Mouse (Mus musculus): ENCODE results near the gene Ccna2. TPM values are rescaled to one million over a fixed set of nuclear protein-coding genes. Genes with fewer than 3 reads are reported as not detected.

Ccna2 gene
- polyA plus RNA-seq, 1 experiment from 2014 or later, result 240 TPM

DNA sequence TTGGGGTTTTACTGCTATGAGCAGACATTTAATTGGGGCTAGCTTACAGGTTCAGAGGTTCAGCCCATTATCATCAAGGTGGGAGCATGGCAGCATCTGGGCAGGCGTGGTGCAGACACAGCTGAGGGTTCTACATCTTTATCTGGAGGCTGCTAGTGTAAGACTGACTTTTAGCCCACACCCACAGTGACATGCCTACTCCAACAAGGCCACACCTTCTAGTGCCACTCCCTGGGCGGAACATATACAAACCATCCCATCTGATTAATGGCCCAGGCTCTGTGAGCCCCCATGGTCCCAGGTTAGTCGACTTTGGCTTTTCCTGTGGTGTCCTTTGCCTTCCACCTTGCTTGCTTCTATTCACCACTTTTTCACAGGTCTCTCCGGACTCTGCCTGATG lies 12.3 kb downstream of the Ccna2 start:
- ATAC-seq (ENCODE audit: low read depth), result peak; percentile 97
- Histone ChIP-seq H3K27me3 (no peaks in the 10 kb centered on the region), H3K9me3 (replicated peaks) (no peaks in the 10 kb centered on the region), H3K27ac (peak overlapping the region; percentile 37; the same call in 1 of the 2 replicates), H3K4me3 (replicated peaks) (no peak overlapping the region), H3K36me3 (peaks cover 82% of the 10 kb centered on the region), H3K4me2 (peak overlapping the region; percentile 20; the same call in 1 of the 2 replicates), H3K9ac (0 out of 2 replicates have a peak overlapping the region, but pooled peaks have one; percentile 7), H3K4me1 (replicated peaks) (peaks cover 16% of the 10 kb centered on the region)
- 47% methylated on average over 4 of the region's 4 CpGs for WGBS (ENCODE audit: insufficient replicate concordance)
- DNase-seq, result peak; percentile 62

DNA sequence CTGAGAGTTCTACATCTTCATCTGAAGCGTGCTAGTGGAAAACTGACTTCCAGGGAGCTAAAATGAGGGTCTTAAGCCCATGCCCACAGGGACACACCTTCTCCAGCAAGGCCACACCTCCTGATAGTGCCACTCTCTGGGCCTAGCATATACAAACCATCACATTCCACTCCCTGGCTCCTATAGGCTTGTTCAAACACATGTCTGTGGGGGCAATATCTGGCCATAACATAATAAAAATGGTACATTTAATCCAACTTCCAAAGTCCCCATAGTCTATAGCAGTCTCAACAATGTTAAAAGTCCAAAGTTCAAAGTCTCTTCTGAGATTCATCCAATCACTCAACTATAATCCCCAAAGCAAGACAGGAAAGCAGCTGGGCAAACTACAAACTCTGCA lies 14.3 kb downstream of the Ccna2 start:
- no peak overlapping the region for H3K9ac ChIP-seq
- H3K4me2 ChIP-seq, result no peak overlapping the region
- no peaks in the 10 kb centered on the region for H3K27me3 ChIP-seq
- ATAC-seq (ENCODE audit: low read depth) (no peak), DNase-seq (no peak)
- no peak overlapping the region for H3K27ac ChIP-seq
- peaks cover 28% of the 10 kb centered on the region for H3K4me1 ChIP-seq (replicated peaks)
- no peak overlapping the region for H3K4me3 ChIP-seq (replicated peaks)
- H3K36me3 ChIP-seq, result peaks cover 72% of the 10 kb centered on the region
- no peaks in the 10 kb centered on the region for H3K9me3 ChIP-seq (replicated peaks)
- 78% methylated on average over 1 of the region's 1 CpGs for WGBS (ENCODE audit: insufficient replicate concordance)

DNA sequence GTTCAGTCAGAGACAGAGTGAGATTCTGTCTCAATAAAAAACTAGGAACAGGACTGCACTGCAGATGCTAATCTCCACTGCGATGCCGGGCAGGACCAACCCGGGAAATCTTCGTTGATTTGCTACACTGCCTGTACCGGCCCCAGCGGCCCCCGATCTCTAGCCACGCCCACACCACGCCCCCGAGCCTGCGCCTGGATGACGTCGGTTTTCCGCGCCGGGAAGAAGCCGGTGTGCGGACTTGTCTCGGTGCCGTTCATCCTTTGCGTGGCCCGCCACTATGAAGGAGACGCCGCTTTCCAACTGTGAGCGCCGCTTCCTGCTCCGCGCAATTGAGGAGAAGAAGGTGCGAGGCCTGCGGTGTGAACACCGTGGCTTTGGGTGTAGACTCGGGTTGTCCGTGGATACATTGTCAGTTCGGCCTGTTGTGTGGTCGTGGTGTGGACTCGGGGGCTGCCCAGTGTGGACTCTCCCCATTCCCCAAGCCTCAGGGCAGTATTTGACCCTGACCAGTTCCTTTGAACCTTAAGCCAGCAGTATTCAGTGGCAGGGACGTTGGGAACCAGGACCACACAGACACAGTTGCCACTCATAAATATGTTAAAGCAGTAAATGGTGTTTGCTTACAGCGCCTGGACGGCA lies 19.4 kb downstream of the Ccna2 start, which contains the start of gene Exosc9:
Exosc9 (plus strand) TSS at position 201 of the 642 bp plus-strand sequence.
- H3K27me3 ChIP-seq, result peaks cover 7% of the 10 kb centered on the region
- peak within 1 kb of the TSS; percentile 50; the same call in 1 of the 2 replicates for H3K27ac ChIP-seq
- peak within 1 kb of the TSS; percentile 94 for H3K4me3 ChIP-seq (replicated peaks)
- DNase-seq, result peak; percentile 80
- WGBS (ENCODE audit: insufficient replicate concordance), result under 1% methylated on average over 39 of the region's 39 CpGs
- peaks cover 24% of the 10 kb centered on the region for H3K4me1 ChIP-seq (replicated peaks)
- H3K4me2 ChIP-seq, result peak within 1 kb of the TSS; percentile 83
- H3K36me3 ChIP-seq, result peaks cover 36% of the 10 kb centered on the region
- no peaks in the 10 kb centered on the region for H3K9me3 ChIP-seq (replicated peaks)
- peak within 1 kb of the TSS; percentile 87 for H3K9ac ChIP-seq
- ATAC-seq (ENCODE audit: low read depth), result peak; percentile 95

DNA sequence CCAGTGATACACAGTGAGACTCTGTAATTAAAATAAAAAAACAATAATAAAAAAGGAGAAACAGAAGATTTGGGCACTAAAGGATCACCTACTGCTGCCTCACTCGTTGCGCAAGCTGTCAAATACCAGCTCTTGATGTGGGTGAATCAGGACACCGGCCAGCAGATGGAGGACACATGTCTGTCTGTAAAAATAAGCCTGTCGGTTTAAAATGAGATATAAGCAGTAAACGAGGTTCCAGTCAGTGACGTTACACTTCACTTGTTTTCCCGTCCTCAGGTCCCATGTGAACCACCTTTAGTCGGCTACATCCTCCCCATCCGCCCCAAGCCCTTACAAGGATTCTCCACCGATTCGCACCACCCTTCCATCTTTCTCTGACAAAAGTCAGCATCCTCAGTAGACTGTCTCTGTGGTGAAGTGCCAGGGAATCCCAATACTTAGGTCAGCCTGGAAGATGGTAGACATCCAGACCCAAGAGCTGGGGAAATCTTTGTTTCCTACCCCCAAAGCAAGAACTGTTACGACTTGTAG lies 20.0 kb downstream of the Ccna2 start:
- Histone ChIP-seq H3K9me3 (replicated peaks) (no peaks in the 10 kb centered on the region), H3K9ac (peak overlapping the region; percentile 87), H3K27me3 (peaks cover 7% of the 10 kb centered on the region), H3K36me3 (peaks cover 30% of the 10 kb centered on the region), H3K27ac (no peak overlapping the region), H3K4me1 (replicated peaks) (peaks cover 24% of the 10 kb centered on the region), H3K4me2 (peak overlapping the region; percentile 83), H3K4me3 (replicated peaks) (peak overlapping the region; percentile 94)
- DNase-seq (no peak), ATAC-seq (ENCODE audit: low read depth) (no peak; the same call in 1 of the 2 replicates)
- 25% methylated on average over 12 of the region's 12 CpGs for WGBS (ENCODE audit: insufficient replicate concordance)

DNA sequence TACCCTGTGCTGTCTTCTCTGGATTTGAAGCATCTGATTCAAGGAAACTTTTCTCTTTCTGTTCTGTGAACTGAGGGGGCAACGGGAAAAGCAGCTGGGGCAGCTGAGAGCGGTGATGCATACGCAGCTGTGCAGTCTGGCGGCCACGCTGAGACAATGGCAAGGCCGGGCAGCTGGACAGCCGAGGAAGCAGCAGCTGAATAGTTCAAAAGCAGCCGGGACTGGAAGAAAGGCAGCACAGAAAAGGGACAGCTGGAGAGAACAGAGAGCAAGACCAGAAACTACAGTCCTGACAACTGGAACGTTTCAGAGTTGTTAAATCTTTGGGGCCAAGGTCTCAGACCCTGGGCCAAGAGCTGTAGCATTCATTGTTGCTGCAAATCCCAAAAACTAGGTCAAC lies 20.6 kb downstream of the Ccna2 start:
- no peak overlapping the region for H3K4me2 ChIP-seq
- peaks cover 7% of the 10 kb centered on the region for H3K27me3 ChIP-seq
- H3K36me3 ChIP-seq, result peaks cover 25% of the 10 kb centered on the region
- ATAC-seq (ENCODE audit: low read depth), result no peak
- no peak overlapping the region for H3K27ac ChIP-seq
- H3K4me3 ChIP-seq (replicated peaks), result no peak overlapping the region
- no peak for DNase-seq
- 51% methylated on average over 9 of the region's 9 CpGs for WGBS (ENCODE audit: insufficient replicate concordance)
- peaks cover 24% of the 10 kb centered on the region for H3K4me1 ChIP-seq (replicated peaks)
- H3K9ac ChIP-seq, result no peak overlapping the region
- H3K9me3 ChIP-seq (replicated peaks), result no peaks in the 10 kb centered on the region

DNA sequence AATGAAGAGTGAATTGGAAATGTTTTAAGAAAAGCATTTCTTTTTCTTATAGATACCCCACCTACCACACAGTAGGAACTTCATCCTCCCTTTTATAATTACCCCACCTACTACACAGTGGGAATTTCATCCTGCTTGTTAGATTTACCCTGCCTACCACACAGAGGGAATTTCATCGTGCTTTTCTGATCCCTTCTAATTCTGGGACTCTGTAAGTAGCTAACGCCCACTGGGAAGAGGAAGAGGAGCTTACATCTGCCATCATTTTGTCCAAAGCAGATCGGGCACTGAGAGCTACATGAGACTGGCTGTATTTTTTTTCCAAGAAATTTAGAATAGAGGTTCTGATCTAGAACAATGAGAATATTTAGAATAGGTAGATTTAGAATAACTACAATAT lies 27.0 kb downstream of the Ccna2 start:
- Histone ChIP-seq H3K4me3 (replicated peaks) (no peak overlapping the region), H3K36me3 (no peaks in the 10 kb centered on the region), H3K4me2 (no peak overlapping the region), H3K4me1 (replicated peaks) (no peaks in the 10 kb centered on the region), H3K27me3 (no peaks in the 10 kb centered on the region), H3K9ac (no peak overlapping the region), H3K9me3 (replicated peaks) (no peaks in the 10 kb centered on the region), H3K27ac (no peak overlapping the region)
- ATAC-seq (ENCODE audit: low read depth), result no peak
- WGBS (ENCODE audit: insufficient replicate concordance), result 64% methylated on average over 3 of the region's 3 CpGs
- DNase-seq, result no peak

DNA sequence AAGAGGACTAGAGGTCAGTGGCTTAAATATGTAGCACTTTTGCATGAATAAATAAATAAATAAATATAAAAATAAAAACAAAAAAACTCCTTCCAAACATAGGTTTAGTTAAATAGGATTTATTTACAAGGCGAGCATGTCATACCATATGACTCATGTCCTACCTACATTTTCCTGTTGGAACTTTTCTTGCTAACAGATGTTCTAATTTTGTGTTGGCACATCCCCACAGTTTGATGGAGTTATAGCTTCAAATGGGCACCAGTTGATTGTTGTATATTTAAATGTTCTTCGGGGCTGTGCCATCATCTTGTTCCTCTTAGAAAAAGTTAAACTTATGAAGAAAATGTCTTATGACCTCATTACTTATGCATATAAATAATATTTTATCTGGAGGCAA lies 30.6 kb downstream of the Ccna2 start:
- H3K4me2 ChIP-seq, result no peak overlapping the region
- ATAC-seq (ENCODE audit: low read depth) (no peak), DNase-seq (no peak)
- H3K27me3 ChIP-seq, result no peaks in the 10 kb centered on the region
- H3K4me3 ChIP-seq (replicated peaks), result no peak overlapping the region
- no peaks in the 10 kb centered on the region for H3K4me1 ChIP-seq (replicated peaks)
- H3K9me3 ChIP-seq (replicated peaks), result no peaks in the 10 kb centered on the region
- no peak overlapping the region for H3K27ac ChIP-seq
- H3K36me3 ChIP-seq, result no peaks in the 10 kb centered on the region
- H3K9ac ChIP-seq, result no peak overlapping the region
- whole genome bisulfite sequencing (ENCODE audit: insufficient replicate concordance), result 60% methylated on average over 2 of the region's 2 CpGs

DNA sequence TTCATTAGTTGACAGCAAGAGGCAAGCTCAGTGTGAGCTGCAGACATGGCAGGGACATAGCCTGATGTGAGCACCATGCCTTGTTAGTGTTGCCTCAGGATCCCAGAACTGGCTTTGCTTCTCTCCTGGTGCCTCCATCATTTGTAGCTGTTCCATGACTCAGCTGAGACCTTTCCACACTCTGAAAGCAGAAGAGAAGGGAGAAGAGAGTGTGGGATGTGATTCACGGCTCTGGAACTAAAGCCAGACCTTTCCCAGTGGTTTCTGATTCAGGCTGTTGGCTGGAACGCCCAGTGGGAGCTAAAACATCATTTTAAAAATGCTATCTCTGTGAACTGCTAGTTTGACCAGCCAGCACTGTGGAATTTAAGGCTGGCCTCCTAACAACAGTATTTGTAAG lies 31.2 kb downstream of the Ccna2 start:
- Histone ChIP-seq H3K4me1 (replicated peaks) (no peaks in the 10 kb centered on the region), H3K27me3 (no peaks in the 10 kb centered on the region), H3K9me3 (replicated peaks) (no peaks in the 10 kb centered on the region), H3K4me3 (replicated peaks) (no peak overlapping the region), H3K4me2 (no peak overlapping the region), H3K27ac (no peak overlapping the region), H3K36me3 (no peaks in the 10 kb centered on the region), H3K9ac (no peak overlapping the region)
- ATAC-seq (ENCODE audit: low read depth) (no peak), DNase-seq (no peak)
- WGBS (ENCODE audit: insufficient replicate concordance), result 24% methylated on average over 2 of the region's 2 CpGs

DNA sequence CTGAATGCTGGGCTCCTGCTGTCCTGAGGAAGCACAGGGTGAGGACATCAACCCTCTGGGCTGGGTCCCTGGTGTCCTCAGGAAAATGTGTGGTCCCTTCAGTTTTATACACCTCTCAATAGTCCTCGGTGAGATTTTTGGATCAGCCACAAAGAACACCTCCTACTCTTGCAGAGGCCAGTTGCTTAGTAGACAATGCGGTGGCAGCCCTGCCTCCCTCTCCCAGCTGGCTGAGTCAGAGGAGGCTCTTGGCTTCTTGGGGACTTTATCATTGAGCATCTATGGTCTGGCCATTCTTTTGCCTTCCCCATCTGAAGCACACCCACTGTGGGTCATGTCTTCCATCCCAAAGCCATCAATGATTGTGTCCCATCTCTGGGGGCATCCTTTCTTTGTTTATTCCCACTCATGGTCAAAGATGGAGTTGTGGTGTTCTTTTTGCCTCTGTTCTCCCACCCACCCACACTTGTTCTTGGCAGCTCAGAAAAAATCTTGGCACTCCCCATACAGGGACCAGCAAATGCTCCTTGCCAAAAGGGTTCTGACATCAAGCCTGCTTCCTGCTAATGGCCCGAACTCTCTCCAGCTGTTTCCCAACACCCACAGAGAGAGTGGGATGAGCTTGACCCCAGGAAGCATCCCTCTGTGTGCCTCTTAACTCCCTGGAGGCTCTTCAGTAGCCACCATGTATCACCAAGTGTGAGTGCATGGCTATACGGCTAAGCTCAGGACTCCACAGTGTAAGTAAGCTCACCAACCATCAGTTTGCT lies 34.1 kb downstream of the Ccna2 start:
- H3K27ac ChIP-seq, result no peak overlapping the region
- no peak overlapping the region for H3K4me3 ChIP-seq (replicated peaks)
- H3K27me3 ChIP-seq, result peaks cover 5% of the 10 kb centered on the region; the same call in 1 of the 2 replicates
- no peaks in the 10 kb centered on the region for H3K9me3 ChIP-seq (replicated peaks)
- H3K36me3 ChIP-seq, result no peaks in the 10 kb centered on the region
- 68% methylated on average over 4 of the region's 4 CpGs for WGBS (ENCODE audit: insufficient replicate concordance)
- no peak overlapping the region for H3K9ac ChIP-seq
- H3K4me2 ChIP-seq, result no peak overlapping the region
- no peak for DNase-seq
- no peak for ATAC-seq (ENCODE audit: low read depth)
- 0 out of 2 replicates have a peak, but pooled peaks cover under 1% of the 10 kb centered on the region for H3K4me1 ChIP-seq (replicated peaks)

DNA sequence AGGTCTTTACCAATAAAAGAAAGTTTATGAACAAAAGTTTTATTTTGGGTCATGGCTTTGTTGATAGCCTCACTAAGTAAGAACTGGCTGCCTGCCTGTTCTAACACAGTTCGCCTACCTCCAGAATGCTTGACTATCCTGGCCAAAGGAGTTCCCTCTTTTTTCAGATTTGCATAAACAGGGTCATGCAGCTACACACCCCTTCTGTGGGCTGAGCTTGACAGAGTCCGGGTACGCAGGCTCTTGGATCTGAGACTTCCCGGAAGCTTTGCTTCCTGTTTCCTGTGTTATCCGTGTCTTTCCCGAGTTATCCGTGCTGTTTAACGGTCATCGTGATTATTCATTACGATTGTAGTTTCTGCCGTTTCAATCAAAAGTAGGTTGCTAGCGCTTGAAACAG lies 35.9 kb downstream of the Ccna2 start:
- Histone ChIP-seq H3K27me3 (peaks cover 21% of the 10 kb centered on the region), H3K27ac (no peak overlapping the region), H3K9ac (no peak overlapping the region), H3K36me3 (no peaks in the 10 kb centered on the region), H3K4me3 (replicated peaks) (no peak overlapping the region), H3K4me1 (replicated peaks) (0 out of 2 replicates have a peak, but pooled peaks cover 3% of the 10 kb centered on the region), H3K4me2 (no peak overlapping the region), H3K9me3 (replicated peaks) (no peaks in the 10 kb centered on the region)
- 71% methylated on average over 12 of the region's 12 CpGs for WGBS (ENCODE audit: insufficient replicate concordance)
- ATAC-seq (ENCODE audit: low read depth), result no peak
- no peak for DNase-seq

DNA sequence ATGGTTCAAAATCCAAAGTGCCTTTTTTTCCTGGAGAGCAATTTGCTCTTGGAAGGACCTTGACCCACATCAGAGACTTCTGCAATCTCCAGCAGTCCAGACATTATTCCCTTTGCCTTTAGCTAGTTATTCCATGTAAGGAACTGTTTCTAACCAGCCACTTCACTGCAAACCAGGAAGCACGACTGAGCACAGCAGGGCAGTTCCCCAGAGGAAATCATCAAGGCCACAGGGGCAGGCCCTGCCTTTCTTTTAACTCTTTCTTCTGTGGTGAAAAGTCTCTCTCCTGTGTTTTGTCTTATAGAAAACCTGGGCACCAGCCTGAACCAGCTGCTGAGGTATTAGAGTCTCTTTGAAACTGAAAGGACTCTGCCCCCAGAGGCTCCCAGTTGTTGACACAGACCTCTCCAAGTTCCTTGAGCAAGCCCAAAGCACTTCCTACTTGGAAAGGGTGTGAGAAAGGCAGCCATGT lies 38.7 kb downstream of the Ccna2 start:
- Histone ChIP-seq H3K27me3 (peaks cover 28% of the 10 kb centered on the region), H3K9me3 (replicated peaks) (no peaks in the 10 kb centered on the region), H3K4me2 (no peak overlapping the region), H3K27ac (no peak overlapping the region), H3K9ac (no peak overlapping the region), H3K4me1 (replicated peaks) (0 out of 2 replicates have a peak, but pooled peaks cover 3% of the 10 kb centered on the region), H3K4me3 (replicated peaks) (no peak overlapping the region), H3K36me3 (no peaks in the 10 kb centered on the region)
- WGBS (ENCODE audit: insufficient replicate concordance), result 0% methylated on average over 1 of the region's 1 CpGs
- ATAC-seq (ENCODE audit: low read depth), result no peak
- no peak for DNase-seq
